Mouse (Mus musculus): ENCODE data around the gene Aldh1l1.

Aldh1l1 gene

GRCm38 (mm10) chr6:90621584-90621890, 135.3 kb downstream of the Aldh1l1 start:
- DNase-seq (ENCODE audit: low read depth): no peak

GRCm38 (mm10) chr6:90622758-90623455, 136.7 kb downstream of the Aldh1l1 start:
- no peak for DNase-seq (ENCODE audit: low read depth)

GRCm38 (mm10) chr6:90623456-90623836, 137.2 kb downstream of the Aldh1l1 start:
- DNase-seq (ENCODE audit: low read depth): no peak

GRCm38 (mm10) chr6:90624184-90624583, 138.0 kb downstream of the Aldh1l1 start:
- DNase-seq (ENCODE audit: low read depth): peak; percentile 25

- DNase-seq (ENCODE audit: low read depth): no peak
Observed at GRCm38 (mm10) chr6:90624733-90625132, 138.5 kb downstream of the Aldh1l1 start.

- DNase-seq (ENCODE audit: low read depth): peak; percentile 46
Observed at GRCm38 (mm10) chr6:90625207-90625994, 139.2 kb downstream of the Aldh1l1 start.

GRCm38 (mm10) chr6:90627556-90627955, 141.3 kb downstream of the Aldh1l1 start:
- no peak for DNase-seq (ENCODE audit: low read depth)

GRCm38 (mm10) chr6:90629506-90629905, 143.3 kb downstream of the Aldh1l1 start:
- no peak for DNase-seq (ENCODE audit: low read depth)

- no peak for DNase-seq (ENCODE audit: low read depth)
Observed at GRCm38 (mm10) chr6:90630427-90630826, 144.2 kb downstream of the Aldh1l1 start.

- DNase-seq (ENCODE audit: low read depth): peak; percentile 40
Observed at GRCm38 (mm10) chr6:90632526-90632925, 146.3 kb downstream of the Aldh1l1 start.

GRCm38 (mm10) chr6:90635081-90635480, 148.9 kb downstream of the Aldh1l1 start:
- no peak for DNase-seq (ENCODE audit: low read depth)

- DNase-seq (ENCODE audit: low read depth): no peak
Observed at GRCm38 (mm10) chr6:90635611-90636010, 149.4 kb downstream of the Aldh1l1 start.

GRCm38 (mm10) chr6:90643057-90643456, 156.8 kb downstream of the Aldh1l1 start:
- DNase-seq (ENCODE audit: low read depth): no peak

GRCm38 (mm10) chr6:90644965-90645364, 158.7 kb downstream of the Aldh1l1 start:
- peak; percentile 20 for DNase-seq (ENCODE audit: low read depth)

- DNase-seq (ENCODE audit: low read depth): no peak
Observed at GRCm38 (mm10) chr6:90648391-90648790, 162.2 kb downstream of the Aldh1l1 start.

- no peak for DNase-seq (ENCODE audit: low read depth)
Observed at GRCm38 (mm10) chr6:90649279-90649678, 163.1 kb downstream of the Aldh1l1 start.
